Mouse (Mus musculus): ENCODE results near the gene Psg21. TPM values are rescaled to one million over a fixed set of nuclear protein-coding genes. Genes with fewer than 3 reads are reported as not detected.
"Not testable (repeated sequence)": the region's sequence is repeated elsewhere in the genome, so short reads cannot be mapped to it uniquely, and the experiment has no call there.

Gene Psg21
- not detected for total RNA-seq (2022)

- not testable (repeated sequence) for DNase-seq (ENCODE audit: low spot score in 2 of 2)
These were observed at the start of gene Psg21 for GRCm38 (mm10) chr7:18656625-18657024. Psg21 (minus strand) TSS chr7:18656725.

GRCm38 (mm10) chr7:18686085-18686484 lies 29.6 kb upstream of the Psg21 start, which contains the start of gene Psg20:
Psg20 (minus strand) TSS chr7:18686185.
- DNase-seq (ENCODE audit: low spot score in 2 of 2): no peak

GRCm38 (mm10) chr7:18685586-18685985 lies 29.1 kb upstream of the Psg21 start:
- no peak for DNase-seq (ENCODE audit: low spot score in 2 of 2)

GRCm38 (mm10) chr7:18679772-18680171 lies 23.2 kb upstream of the Psg21 start:
- no peak for DNase-seq (ENCODE audit: low spot score in 2 of 2)

- DNase-seq (ENCODE audit: low spot score in 2 of 2): not testable (repeated sequence)
These were observed 29.6 kb downstream of the Psg21 start for GRCm38 (mm10) chr7:18626921-18627320.

- DNase-seq (ENCODE audit: low spot score in 2 of 2): not testable (repeated sequence)
These were observed 40.1 kb downstream of the Psg21 start, which contains the start of gene Psg23 for GRCm38 (mm10) chr7:18616401-18616800. Psg23 (minus strand) TSS chr7:18616501.

Other genes with a start within 250 kb of the Psg21 start
- not detected for gene Psg28, start 224.7 kb downstream of the Psg21 start, total RNA-seq (2022)
- gene Psg26, start 172.5 kb downstream of the Psg21 start, total RNA-seq (2022): not detected
- gene Psg25, start 124.5 kb downstream of the Psg21 start, total RNA-seq (2022): not detected
- gene Psg27, start 89.4 kb downstream of the Psg21 start, total RNA-seq (2022): not detected
- gene Psg23, start 40.2 kb downstream of the Psg21 start, total RNA-seq (2022): not detected
- not detected for gene Psg20, start 29.5 kb upstream of the Psg21 start, total RNA-seq (2022)
- not detected for gene Psg22, start 61.4 kb upstream of the Psg21 start, total RNA-seq (2022)
- not detected for gene Psg19, start 141.8 kb upstream of the Psg21 start, total RNA-seq (2022)
- gene Psg17, start 164.9 kb upstream of the Psg21 start, total RNA-seq (2022): not detected
- gene Mill2, start 183.2 kb upstream of the Psg21 start, total RNA-seq (2022): 1 to 10 TPM; 1.8 to 2.8 (median 2.1) TPM
- gene Pglyrp1, start 214.6 kb upstream of the Psg21 start, total RNA-seq (2022): under 1 TPM in 2 of 4 experiments, not detected in 2; 0.39 to 0.45 TPM

Measured in gastrocnemius, adult 8-10 months (tissue).